Mouse (Mus musculus) embryo, embryonic 9.5 days (tissue): ENCODE results near the gene Myoz2.
A peak's percentile ranks its signal among the peaks of the same experiment; 100 is the strongest.

Source experiments
- DNase-seq: peaks from one replicate; pipeline ENCODE4 v3.0.0-alpha.2; 2017; ENCODE audit errors: extremely low spot score

Gene Myoz2

DNA sequence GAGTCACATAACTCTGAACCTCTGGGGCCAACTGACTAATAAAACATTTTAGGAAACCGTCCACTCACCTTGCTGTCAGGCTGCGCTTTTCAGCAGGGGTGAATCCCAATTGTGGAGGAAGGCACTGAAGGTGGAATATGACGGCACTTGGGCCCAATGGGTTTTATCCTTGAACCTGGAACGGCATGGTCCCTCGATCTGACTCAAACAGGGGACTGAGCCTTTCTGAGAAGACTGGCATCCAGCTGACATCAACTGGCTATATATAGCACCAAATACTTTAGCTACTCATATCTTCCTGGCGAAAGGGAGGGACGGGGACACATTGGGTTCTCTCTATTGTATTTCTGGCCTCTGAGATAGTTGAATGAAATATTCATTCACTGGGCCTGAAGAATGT lies at the start of gene Myoz2:
TSS of gene Myoz2 (minus strand) at position 264 of the 400 bp plus-strand sequence.
- no peak for DNase-seq

DNA sequence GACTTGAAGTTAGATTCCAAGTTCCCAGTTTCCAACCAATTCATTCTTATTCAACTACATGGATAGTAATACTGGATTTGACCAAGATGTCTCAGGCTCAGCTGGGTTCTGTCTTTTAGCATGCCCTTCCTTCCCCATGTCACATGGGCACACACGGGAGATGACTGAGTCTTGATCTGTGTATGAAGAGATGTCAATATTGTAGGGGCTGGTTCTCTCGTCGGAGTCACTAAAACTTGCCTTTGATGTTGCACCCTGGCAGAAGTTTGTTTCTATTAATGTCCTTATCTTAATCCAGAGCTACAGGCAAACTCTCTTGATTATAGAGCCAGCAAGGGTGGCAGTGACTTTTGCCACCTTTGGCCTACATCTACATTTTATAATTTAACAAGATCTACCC lies 46.9 kb upstream of the Myoz2 start:
- no peak for DNase-seq

DNA sequence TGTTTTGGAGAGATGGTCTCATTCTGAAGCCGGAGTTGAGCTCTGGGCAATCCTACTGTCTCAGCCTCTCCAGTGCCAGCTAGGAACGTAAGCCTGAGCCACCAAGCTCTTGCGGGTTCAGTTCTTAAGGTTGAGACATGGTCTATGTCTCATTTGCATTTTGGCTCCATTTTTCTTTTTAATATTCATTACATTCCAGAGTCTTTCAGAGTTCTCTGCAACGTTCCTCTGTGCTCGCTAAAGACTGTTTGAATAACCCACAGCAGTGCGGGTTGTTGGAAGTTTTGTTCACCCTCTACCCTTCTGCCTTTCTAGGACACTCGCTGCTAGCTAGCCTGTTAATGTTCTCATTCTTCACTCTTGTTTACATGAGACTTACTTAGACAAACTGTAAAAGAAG lies 46.1 kb upstream of the Myoz2 start:
- DNase-seq, result no peak

DNA sequence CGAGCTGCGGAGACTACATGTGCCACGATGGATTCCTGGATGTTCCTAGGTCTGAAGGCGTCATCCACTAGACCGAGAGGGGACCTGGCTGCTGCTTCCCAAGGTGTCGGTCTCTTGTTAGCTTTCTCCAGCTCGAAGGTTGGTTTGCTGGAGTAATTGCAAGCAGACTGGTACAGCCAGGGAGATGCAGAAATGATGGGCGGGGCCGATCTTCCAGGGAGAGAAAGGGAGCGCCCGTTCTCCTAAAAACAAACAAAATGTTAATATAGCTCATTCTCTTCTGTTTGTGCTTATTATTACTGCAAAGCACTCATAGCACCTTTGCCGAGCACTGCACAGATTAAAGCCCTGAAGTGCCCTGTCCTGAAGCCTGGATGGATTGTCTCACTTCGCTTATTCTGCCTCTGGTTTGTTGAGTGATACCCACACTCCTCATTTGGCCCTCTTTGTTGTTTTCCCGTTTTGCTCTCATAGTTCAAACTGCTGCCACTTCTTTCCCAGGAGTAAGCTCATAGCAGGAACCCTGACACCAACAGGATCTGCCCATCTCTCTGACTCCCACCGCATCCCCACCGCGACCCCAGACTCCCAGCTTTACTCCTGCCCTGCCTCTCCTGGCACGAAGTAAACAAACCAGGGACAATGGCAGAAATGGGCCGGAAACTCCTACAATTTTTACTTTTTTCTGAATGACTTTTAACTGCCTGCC lies 45.4 kb upstream of the Myoz2 start:
- no peak for DNase-seq

DNA sequence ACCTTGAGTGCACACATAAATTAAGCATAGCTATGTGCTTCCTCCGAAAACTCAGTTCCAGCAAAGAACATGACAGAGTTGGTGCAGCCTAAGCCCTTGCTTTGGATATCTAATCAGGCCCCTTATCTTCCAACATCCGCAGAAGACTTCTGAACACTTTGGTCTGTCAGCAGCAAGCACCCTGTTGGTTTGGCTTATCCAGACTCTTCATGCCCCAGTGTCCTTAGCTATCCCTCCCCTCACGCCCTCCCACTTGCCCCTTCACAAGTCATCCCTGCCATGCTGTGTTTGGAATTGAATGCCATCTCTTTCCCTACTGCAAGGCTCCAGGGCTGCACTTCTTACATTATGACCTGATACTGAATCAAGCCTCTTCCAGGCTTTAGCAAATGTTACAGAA lies 40.9 kb upstream of the Myoz2 start:
- DNase-seq, result no peak

DNA sequence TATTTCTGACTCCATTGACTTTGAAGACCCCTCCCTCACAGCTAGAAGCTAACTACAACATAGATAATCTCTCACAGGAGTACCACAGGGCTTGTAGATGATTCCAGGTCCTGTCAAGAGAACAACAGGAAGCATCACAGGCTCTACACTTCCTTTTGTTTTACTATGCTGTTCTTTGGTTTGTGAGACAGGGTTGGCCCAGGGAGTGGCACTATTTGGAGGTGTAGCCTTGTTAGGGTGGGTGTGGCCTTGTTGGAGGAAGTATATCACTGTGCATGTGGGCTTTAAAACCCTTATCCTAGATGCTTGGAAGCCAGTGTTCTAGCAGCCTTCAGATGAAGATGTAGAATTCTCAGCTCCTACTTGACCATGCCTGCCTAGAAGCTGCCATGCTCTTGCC lies 40.2 kb upstream of the Myoz2 start:
- DNase-seq, result no peak

DNA sequence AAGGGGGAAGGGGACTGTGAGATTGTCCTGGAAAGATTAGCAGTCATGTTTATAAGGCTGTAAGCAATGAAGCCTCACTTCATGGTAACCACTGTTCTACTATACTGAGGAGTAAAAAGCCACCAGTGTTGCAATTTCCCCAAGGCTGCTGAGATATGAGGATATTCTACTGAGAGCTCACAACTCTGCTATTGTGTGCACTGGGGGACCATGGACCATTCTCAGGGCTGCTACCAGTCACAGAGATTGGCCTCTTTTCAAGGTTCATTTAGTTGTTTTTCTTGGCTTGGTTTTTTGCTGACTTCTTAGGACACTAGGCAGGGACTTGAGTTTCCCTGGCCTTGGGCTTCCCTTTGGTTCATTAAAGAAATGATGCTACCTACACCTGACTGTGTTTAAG lies 38.5 kb upstream of the Myoz2 start:
- DNase-seq, result no peak

DNA sequence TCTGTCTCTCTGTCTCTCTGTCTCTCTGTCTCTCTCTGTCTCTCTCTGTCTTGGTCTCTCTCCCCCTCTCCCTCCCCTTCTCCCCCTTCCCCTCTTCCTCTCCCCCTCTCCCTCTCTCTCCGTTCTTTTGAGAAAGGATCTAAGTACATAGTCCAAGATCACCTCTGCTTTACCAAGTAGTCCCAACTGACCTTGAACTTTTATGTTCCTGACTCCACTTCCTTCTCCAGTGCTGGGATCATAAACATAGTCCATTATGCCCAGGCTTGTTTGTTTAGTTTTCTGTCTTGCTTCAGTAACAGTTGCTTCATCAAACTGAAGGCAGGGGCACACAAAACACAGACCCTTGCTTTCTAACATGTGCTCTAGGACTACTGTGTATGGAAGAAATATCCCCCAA lies 37.7 kb upstream of the Myoz2 start:
- no peak for DNase-seq

DNA sequence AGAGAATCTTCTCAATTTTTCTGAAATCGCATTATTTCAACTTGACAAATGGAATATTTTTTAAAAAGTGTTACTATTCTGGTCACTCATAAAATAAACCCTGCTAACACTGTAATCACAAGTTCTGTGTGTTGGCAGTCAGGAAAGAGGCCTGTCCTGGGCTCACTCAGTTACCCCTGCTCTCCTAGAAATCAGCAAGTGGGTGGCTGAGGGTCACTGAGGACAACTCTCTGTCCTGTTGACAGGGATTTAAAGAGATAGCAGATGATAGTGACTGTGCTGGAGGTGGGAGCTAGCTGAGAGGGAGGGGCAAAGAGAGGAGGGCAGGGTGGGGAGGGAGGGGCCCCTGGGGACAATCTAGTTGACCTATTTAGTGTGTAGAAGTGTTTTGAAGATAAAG lies 36.2 kb upstream of the Myoz2 start:
- no peak for DNase-seq

DNA sequence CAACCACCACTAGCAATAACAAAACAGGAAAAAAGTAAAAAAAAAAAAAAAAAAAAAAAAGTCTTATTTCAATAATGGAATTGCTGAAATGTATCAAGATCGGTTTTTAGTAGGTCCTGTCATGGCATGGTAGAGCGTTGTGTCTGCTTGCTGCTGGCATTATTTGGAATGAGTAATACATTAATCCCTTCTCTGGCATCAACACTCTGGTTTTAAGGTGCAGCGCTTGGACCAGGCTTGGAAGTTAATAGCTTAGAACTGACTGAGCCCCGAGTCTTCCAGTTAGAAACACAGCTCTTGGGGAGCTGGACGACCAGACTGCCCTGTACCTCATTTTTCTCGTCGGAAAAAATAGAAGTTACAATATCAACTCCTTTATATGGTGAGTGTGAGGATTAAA lies 32.0 kb upstream of the Myoz2 start:
- no peak for DNase-seq

DNA sequence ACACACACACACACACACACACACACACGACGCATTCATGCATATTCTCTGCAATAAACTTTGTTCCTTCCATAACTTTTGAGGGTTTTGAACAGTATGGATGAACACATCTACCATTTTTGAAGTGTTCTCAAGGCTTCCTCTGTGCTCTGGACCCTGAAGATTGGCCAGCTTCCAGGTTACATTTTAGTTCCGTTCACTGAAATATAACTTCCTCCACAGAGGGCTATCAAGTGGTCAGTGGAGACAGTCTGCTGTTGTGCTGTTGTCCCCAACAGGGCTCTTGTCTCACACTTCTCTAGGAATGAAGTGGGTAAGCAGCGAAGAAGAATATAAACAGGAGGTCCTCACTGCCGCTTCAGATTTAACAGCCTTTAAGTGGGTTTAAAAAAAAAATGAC lies 30.7 kb upstream of the Myoz2 start:
- DNase-seq, result no peak

DNA sequence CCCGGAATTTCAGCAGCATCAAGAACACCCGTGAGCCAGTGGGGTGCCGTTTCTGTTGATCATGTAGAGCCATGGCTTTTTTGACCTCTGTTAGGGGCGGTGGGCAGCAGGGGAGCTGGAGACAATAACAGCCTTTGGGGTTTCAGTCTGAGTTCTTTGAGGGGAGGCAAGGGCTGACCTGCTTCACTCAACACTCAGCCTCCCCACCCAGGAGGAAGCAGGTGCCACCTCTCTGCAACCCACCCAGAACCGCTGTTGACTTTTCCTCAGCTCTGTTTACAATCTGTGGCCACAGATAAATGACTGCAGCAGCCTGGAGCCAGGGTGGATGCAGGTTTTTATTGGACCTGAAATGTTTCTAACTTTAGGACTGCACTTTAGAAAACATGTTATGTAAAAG lies 29.4 kb upstream of the Myoz2 start:
- peak; percentile 12 for DNase-seq

DNA sequence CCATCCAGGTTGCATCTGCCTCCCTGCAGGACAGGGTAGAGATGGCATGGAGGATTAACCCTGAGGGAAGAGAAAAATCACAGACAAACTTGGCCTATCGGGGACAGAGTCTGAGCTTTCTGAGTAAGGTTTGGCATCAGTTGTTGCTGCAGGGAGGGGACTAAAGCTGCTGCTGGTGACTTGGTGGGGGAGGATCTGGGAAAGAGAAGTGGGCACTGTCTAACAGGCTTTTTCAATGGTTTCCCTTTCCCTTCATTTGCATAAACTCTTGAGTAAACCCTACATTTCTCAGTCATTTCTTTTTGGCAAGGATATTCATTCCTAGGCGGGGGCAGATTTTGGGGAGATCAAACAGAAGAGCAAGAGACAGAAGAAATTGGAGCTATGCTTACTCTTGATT lies 27.1 kb upstream of the Myoz2 start:
- DNase-seq, result no peak

DNA sequence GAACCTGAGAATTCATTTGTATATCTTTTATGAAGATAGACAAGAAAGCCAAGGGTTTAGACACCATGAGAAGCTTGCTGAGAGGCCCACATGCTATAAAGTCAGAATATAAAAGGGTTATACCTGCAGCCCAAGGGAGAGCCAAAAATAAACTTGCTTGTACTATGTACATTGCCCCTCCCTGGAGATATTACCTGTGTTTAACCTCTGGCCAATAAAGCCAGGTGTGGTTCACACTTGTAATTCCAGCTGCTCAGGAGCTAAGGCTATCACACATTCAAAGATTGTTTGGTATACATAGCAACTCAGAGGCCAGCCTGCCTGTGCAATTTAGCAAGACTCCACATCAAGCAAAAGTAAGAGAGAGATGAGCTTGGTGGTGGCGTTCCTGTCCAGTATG lies 24.0 kb upstream of the Myoz2 start:
- no peak for DNase-seq

DNA sequence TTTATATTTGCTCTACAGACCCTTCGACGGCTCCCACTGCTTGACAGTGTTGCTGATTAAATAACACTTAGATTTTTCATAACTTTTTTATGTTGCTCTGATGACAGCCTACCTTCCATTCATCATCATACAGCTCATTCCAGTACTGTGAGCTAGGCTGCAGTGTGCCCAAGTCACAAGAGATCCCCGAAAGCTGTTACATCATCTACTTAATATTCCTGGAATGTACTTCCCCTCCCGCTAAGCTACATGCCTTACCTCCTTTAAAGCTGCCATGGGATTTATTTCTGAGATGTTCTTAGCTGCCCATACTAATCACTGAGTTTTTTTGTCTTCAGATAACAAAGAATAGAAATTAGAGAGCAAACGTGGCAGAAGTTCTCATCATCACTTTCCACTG lies 19.4 kb upstream of the Myoz2 start:
- DNase-seq, result no peak

DNA sequence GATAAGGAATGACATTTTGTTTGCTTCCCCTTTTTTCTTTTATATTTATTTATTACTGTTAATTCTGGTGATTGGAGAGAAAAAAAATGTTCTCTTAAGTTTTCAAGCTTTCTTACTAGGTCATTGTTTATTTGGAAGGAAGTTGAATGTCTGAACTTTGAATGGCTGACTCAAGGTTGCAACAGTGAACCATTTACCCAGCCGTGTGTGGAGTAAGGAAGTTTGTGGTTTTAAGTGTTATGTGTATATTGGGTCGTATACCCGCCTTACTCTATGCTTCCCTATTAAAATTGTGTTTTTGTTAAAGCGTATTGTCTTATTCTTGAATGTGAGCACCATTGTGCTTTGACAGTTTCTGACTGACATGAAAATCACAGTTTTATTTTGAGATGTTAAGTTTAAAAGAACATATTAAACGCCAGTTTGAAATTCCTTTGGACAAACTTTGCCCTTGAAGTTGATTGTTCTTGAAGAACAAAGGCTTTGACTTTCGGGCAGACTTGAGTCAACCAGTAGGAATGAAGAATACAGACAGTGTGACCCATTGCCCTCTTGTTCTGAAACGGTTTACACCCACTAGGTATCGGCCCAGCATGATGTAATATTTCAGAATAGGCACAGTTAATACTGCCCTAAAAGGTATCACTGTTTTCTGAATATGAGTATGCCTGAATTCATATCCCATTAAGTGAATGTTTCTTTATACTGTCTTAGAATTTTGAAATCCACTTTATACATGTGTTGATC lies 18.6 kb upstream of the Myoz2 start:
- DNase-seq, result no peak

DNA sequence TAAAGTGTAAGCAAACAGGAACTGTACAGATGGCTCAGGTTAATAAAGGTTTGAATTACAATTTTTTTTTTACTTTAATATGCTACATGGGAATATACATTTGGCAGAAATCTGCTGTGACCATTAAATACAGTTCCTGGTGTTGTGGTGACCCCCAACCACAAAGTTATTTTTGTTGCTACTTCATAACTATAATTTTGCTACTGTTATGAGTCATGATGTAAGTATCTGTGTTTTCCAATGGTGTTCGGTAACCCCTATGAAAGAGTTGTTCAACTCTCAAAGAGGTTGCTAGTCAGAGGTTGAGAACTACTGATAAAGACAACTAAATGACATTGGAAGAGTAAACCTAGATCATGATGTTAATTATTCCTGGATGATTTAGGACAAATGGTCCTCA lies 7.5 kb upstream of the Myoz2 start:
- no peak for DNase-seq

DNA sequence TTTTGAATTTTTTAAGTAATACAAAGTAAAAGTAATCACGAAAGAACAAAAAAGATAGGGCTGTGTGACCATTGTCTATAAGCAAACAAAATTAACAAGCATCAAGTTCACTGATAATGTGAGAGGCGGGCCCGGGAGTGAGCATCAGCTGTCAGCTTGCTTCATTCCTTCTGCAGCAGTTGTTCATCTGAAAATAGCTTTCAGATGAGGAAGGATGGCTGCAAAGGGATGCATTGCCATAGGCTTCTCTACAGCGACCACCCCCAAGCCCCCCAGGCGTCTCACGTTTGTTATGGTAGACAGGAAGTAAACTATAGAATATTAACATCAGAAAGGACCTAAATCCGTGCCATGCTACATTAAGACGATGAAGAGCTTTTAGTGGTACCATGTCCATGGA lies 1.0 kb downstream of the Myoz2 start:
- DNase-seq, result no peak

DNA sequence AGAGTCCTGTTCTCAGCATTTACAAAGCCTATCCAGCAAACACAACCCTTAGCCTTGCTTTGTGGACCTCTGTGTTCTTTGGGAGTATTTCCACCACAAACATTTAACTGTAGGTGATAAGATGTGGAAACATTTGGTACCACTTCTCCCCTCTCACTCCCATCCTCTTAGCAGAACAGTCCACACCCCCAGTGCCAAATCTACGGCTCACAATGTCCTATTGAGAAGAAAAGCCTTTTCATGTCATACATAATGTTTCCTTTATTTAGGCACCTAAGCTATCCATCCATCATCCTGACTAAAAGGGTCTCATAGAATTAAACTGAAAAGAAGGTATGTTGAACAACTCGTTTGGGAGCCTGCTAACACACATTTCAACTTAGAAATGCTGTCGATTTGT lies 9.2 kb downstream of the Myoz2 start:
- no peak for DNase-seq

DNA sequence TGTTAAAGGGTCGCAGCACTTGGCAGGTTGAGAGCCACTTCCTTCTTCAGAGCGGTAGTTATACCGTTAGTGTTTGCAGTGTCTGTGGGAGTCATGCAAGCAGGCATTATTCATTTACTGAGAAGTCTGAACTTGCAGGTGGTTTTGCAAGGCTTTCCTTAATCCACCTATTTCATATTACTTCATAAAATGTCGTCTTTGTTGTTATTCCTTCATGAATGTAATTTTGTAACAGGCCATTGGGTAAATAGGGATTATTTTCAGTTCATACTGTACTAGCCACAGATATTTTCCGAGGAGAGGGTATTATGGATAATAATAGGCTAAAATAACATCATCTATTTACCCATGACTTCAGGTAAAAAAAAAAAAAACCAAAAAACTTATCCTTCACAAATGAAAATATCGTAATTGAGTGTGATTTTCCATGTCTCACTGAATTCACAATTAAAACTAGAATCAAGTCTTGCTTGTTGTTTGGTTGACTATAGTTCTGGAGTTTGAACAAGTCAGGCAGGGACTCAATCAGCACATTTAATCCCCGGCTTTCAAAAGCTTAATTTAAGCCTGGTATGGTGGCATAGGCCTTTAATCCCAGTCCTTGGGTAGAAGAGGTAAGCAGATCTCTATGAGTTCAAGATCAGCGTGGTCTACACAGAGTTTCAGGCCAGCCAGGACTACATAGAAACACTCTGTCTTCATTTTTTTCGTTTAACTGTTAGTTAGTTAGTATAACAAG lies 10.2 kb downstream of the Myoz2 start:
- no peak for DNase-seq

DNA sequence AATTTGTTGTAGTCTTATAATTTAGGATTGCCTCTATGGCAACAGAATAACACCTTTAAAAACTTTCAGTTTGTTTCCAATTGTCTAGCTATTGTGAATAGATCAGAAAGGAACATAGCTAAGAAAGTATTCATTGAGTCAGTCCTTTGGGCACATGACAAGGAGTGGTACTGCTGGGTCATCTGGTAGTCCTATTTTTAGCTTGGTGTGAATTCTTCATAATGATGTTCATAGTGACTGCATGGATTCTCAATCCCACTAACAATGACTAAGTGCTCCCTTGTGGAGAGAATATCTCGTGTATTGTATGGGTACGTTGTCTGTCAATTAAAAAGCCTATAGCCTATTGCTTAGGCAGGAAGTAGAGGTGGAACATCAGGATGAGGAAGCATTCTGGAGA lies 16.0 kb downstream of the Myoz2 start:
- DNase-seq, result no peak

DNA sequence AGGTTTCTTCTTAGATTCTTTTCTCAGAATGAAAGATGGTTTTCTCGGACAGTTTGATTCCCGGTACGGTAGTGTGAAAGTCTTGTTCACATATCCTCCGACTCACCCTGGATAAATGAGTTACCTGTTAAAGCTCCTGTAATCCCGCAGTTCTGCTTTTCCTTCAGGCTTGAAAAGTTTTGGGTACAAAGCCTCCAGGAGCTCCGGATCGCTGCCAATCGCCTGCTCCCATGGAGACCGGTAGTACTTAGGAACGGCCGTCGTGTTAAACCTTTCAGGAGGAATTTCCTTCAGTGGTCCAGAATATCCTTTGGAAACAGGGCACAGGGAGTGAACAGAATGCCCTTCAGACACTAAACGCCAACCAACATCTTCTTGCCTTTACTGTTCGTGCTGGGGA lies 21.3 kb downstream of the Myoz2 start:
- DNase-seq, result no peak

DNA sequence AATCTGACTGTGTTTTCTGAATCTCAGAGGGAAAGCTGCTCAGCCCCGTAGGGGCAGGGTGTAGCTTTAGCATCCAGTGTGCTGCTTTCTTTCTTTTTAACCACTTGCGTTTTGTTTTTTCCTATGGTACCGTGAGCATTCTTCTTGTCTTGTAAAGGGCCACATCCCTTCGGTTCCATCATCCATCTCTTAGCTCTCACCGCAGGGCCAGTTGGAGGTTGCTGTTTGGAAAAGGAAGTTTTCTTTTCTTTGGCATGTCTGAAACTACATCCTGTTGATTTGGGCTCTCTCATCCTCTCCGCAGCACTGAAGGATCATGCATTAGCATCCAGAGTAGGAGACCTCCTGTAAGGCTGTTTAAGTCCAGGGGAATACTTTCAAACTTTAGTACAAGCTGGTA lies 25.4 kb downstream of the Myoz2 start:
- DNase-seq, result peak; percentile 12
